8 mouse cellular contexts compared by ENCODE assay signal in genomic region chr11:107376272-107376671, GRCm38 (mm10).
DNase-seq lines count a peak whose midpoint lies in the region; ATAC-seq and TF ChIP-seq lines count a peak whose summit lies in the region.

No protein-coding gene starts in this region.

- TF ChIP-seq POLR2A in liver, adult 2 months (IDR thresholded peaks at IDR 0.05; ENCODE audit: extremely low read depth, insufficient read depth, low read length): no peak

- no peaks in the 10 kb centered on the region for H3K36me3 ChIP-seq in liver, adult 2 months (ENCODE audit: control insufficient read depth, insufficient read depth, low read length)
- no peaks in the 10 kb centered on the region for H3K36me3 ChIP-seq in liver, embryonic 11.5 days (ENCODE audit: control insufficient read depth, insufficient read depth, low read length)
- H3K36me3 ChIP-seq in heart, embryonic 10.5 days: no peaks in the 10 kb centered on the region

- no peak overlapping the region for H3K4me3 ChIP-seq in liver, adult 2 months (ENCODE audit: insufficient read depth, low read depth, low read length)
- no peak overlapping the region for H3K4me3 ChIP-seq in liver, embryonic 11.5 days (ENCODE audit: low read depth, low read length)
- no peak overlapping the region for H3K4me3 ChIP-seq in heart, embryonic 10.5 days

- H3K79me2 ChIP-seq in liver, adult 2 months (ENCODE audit: control insufficient read depth, insufficient read depth, low read length): peaks cover 37% of the 10 kb centered on the region

- no peak overlapping the region for H3K9ac ChIP-seq in liver, adult 2 months (ENCODE audit: low read depth, low read length)
- no peak overlapping the region for H3K9ac ChIP-seq in liver, embryonic 11.5 days (ENCODE audit: low read depth, low read length)

- intact Hi-C loops in left cerebral cortex, postnatal 4 days (cut with DNase I): no loop called here

- no peaks in the 10 kb centered on the region for H3K27me3 ChIP-seq in liver, adult 2 months (ENCODE audit: control insufficient read depth, insufficient read depth, low read length)
- no peaks in the 10 kb centered on the region for H3K27me3 ChIP-seq in liver, embryonic 11.5 days (replicated peaks; ENCODE audit: control insufficient read depth, insufficient read depth, low read length)
- no peaks in the 10 kb centered on the region for H3K27me3 ChIP-seq in heart, embryonic 10.5 days (ENCODE audit: insufficient read depth, poor library complexity, severe bottlenecking)

- no peak overlapping the region for H3K4me2 ChIP-seq in liver, embryonic 11.5 days

- no peak for TF ChIP-seq CTCF in liver, adult 2 months (IDR thresholded peaks at IDR 0.05; ENCODE audit: low read depth, low read length)

- no peak for DNase-seq in liver, adult 2 months (ENCODE audit: extremely low read depth, low read depth, low spot score)
- no peak for DNase-seq in liver, embryonic 11.5 days (ENCODE audit: low spot score)
- DNase-seq in adrenal gland, postnatal 36 days: peak; percentile 76 to 80
- no peak for DNase-seq in heart, embryonic 10.5 days (ENCODE audit: low spot score)
- DNase-seq in left cerebral cortex, postnatal 4 days: peak; percentile 38
- peak; percentile 34 for DNase-seq in ovary, postnatal 36 days (ENCODE audit: low spot score)
- no peak for DNase-seq in spleen, postnatal 14 days (ENCODE audit: low spot score in 2 of 2)

- peaks cover 4% of the 10 kb centered on the region; the same call in 1 of the 2 replicates for H3K9me3 ChIP-seq in liver, embryonic 11.5 days (ENCODE audit: control insufficient read depth, low read length)
- peaks cover 3% of the 10 kb centered on the region; the same call in 1 of the 2 replicates for H3K9me3 ChIP-seq in heart, embryonic 10.5 days

- ATAC-seq in liver, embryonic 11.5 days (replicated peaks; ENCODE audit: low FRiP score): no peak
- no peak for ATAC-seq in activated CD4-positive, CD25-positive, alpha-beta regulatory T cell, adult 4 months

- 53% methylated on average over 12 of the region's 12 CpGs for WGBS in liver, adult 2 months
- WGBS in liver, embryonic 11.5 days: 63% methylated on average over 12 of the region's 12 CpGs
- WGBS in heart, embryonic 10.5 days: 62% methylated on average over 12 of the region's 12 CpGs

- peaks cover 30% of the 10 kb centered on the region for H3K4me1 ChIP-seq in liver, adult 2 months (ENCODE audit: control insufficient read depth, insufficient read depth, low read length)
- H3K4me1 ChIP-seq in liver, embryonic 11.5 days (replicated peaks; ENCODE audit: control insufficient read depth, insufficient read depth, low read length): peaks cover 21% of the 10 kb centered on the region
- peaks cover 6% of the 10 kb centered on the region; the same call in 1 of the 2 replicates for H3K4me1 ChIP-seq in heart, embryonic 10.5 days

- H3K27ac ChIP-seq in liver, adult 2 months (replicated peaks; ENCODE audit: insufficient read depth, low read depth, low read length): peak overlapping the region; percentile 83
- H3K27ac ChIP-seq in liver, embryonic 11.5 days (ENCODE audit: low read depth, low read length): no peak overlapping the region
- 0 out of 2 replicates have a peak overlapping the region, but pooled peaks have one; percentile 36 for H3K27ac ChIP-seq in heart, embryonic 10.5 days

Comparison
In these comparisons a context has a peak if more than half of its experiments do, and no peak if none do; other contexts are left out.
1. DNase-seq: peak in adrenal gland, postnatal 36 days (2 of 2), left cerebral cortex, postnatal 4 days (single experiment) and ovary, postnatal 36 days (single experiment); none in liver, adult 2 months (single experiment), liver, embryonic 11.5 days (single experiment), heart, embryonic 10.5 days (single experiment) and spleen, postnatal 14 days (0 of 2).